Mouse (Mus musculus) adrenal gland, postnatal 25 days (tissue): Measurements from ENCODE around the gene Lgr6. TPM values are rescaled to one million over a fixed set of nuclear protein-coding genes. Genes with fewer than 3 reads are reported as not detected.

ENCODE experiments used
- DNase-seq: peaks from one replicate; pipeline ENCODE4 v3.0.0; 2021; ENCODE audit warnings: mixed read lengths
- total RNA-seq: library from RNA; stranded (reverse); gene quantifications from 2 replicates; pipeline ENCODE4 v1.2.3, GENCODE M21; 2021

Gene Lgr6
- total RNA-seq, 1 experiment from 2014 or later = 2.4 TPM

DNA sequence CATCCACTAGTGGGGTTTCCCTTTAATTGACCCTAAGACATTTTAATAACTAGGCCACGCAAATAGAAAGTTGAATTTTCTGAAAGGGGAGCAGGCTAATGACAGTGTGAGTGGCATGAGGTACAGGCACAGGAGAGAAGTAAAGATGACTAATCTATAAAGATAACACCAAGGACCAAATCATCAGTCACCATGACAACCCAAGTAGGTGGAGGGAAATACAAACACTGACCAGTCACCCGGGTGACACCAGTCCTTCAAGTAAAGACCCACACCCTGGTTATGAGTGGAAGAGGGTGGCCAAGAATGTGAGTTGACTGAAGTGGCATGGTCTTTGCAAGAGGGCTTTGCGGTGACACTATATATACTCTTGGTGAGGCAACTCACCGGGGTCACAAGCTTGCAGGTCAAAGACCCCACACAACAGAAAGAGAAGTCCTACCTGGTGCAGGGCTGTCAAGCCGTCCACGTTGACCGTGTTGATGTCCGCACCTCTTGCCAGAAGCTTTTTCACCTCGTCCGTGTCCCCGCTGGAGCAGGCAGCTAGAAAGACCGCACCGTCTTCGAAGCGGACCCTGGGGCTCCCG lies 149.9 kb downstream of the Lgr6 start:
- no peak for DNase-seq

DNA sequence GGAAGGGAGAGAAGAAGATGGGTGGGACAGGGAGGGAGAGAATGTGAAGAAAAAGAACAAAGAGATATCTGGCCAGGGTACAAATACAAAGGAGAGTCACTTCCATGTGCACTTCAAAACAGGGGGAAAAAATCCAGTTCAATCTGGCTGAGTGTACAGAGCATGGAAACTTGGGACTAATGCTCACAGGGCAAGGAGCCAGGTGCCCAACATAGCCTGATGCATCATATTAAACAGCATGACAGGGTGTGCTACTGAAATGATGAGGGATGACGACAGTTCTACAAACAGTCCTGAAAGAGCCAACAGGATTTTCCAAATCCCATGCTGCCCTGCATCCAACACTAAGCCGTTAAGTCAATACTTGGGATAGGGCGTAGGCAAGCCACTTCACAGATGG lies 155.1 kb downstream of the Lgr6 start:
- no peak for DNase-seq

DNA sequence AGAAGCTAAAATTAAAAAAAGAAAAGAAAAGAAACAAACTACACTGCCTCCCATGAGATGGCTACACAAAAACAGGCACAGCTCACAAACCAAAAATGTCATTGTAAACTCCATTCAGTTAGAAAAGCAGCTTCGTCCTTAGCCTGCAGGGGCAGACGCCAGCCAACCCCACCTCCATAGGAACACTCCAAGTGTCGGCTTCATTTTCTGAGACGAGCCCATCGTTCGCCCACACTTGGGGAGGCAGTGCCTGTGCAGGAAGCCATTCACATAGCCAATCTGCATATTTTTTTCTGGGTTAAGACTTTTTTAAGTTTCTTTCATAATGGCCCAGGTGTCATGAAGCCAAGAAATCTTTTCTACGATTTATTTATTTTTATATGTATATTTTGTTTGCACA lies 157.5 kb downstream of the Lgr6 start:
- DNase-seq = no peak

DNA sequence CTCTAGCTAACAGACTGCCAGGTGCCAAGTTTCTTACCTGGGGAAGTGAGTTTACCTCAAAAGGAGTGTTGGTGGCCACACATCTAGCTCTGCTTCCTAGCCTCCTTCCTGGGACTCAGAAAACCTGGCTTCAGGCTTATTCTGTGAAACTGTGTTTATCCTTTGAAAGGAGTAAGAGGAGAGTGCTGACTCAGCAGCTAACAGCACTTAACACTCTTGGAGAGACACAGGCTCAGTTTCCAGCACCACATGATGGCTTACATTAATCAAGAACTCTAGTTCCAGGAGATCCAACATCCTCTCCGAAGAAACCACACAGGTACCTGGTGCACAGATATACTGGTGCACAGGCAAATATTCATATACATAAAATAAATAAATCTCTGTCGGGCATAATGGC lies 162.2 kb downstream of the Lgr6 start:
- no peak for DNase-seq

DNA sequence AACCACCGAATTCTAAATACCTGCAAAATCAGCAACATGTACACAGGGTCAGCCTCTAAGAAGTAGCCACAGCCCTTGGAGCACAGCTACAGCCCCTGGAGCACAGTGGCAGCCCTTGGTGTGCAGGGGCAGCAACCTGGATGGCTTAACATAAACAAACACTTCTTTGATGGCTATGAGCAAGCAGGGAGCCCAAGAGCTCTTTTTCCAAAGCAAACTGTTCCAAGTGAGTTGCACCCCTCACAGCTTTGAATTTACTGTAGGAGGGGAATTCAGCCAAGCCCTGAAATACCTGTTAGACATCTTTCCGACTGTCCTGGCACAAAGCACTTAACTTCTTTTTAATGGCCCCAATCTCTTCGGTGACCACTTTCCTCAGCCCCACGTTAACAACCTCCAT lies 164.2 kb downstream of the Lgr6 start:
- no peak for DNase-seq

DNA sequence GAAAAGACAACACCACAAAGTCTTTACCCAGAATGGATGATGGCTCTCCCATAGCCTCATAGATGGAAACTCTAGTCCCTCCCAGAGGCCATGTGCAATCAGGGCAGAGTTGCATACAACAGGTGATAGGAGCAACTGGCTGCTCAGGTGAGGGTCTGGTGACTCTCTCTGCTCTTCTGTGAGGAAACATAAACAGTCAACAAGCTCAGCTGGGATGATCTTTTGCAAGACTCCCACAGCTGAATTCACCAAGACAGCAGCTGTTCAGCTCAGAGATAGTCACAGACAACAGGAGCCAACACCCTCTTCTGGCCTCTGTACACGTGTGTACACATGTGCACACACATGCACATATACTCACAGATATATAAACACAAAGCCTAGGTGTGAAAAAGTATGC lies 166.8 kb downstream of the Lgr6 start:
- no peak for DNase-seq

DNA sequence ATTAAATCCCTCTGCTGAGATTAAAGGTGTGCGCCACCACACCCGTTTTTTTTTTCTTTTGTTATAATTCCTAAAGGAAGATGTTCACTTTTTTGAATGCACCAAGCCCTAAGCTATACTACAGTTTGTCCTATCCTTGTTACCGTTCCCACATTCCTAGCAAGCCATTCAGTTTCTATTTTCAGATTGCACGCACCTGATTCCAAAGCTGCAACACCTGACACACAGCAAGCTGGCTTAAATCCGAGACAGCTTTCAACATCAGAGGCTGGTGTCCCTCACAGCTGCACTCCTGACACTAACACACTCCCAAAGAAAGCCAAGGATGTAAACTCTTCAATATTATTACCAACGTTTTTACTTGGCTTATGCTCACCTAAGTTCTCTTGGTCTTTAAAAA lies 168.7 kb downstream of the Lgr6 start:
- DNase-seq = no peak

Other genes starting within 250 kb of the Lgr6 start
- gene Ppp1r12b, start 149.3 kb downstream of the Lgr6 start, total RNA-seq = 13.8 and 15.2 TPM in 2 replicates
- gene Ube2t, start 142.7 kb downstream of the Lgr6 start, total RNA-seq = 3.9 and 4.9 TPM in 2 replicates
- 1.4 and 1.5 TPM in 2 replicates for gene Ptpn7, start 27.4 kb upstream of the Lgr6 start, total RNA-seq
- 47.8 and 59.0 TPM in 2 replicates for gene Arl8a, start 41.5 kb upstream of the Lgr6 start, total RNA-seq
- gene Gpr37l1, start 62.4 kb upstream of the Lgr6 start, total RNA-seq = 0.52 and 0.67 TPM in 2 replicates
- gene Elf3, start 153.3 kb upstream of the Lgr6 start, total RNA-seq = 0.21 TPM in 1 of 2 replicates, not detected in the other
- 50.9 and 58.0 TPM in 2 replicates for gene Rnpep, start 178.8 kb upstream of the Lgr6 start, total RNA-seq
- 161 and 183 TPM in 2 replicates for gene Timm17a, start 208.5 kb upstream of the Lgr6 start, total RNA-seq
- 1.1 and 1.6 TPM in 2 replicates for gene Lmod1, start 219.5 kb upstream of the Lgr6 start, total RNA-seq